8 mouse cellular contexts compared by ENCODE assay signal in the genomic region with DNA sequence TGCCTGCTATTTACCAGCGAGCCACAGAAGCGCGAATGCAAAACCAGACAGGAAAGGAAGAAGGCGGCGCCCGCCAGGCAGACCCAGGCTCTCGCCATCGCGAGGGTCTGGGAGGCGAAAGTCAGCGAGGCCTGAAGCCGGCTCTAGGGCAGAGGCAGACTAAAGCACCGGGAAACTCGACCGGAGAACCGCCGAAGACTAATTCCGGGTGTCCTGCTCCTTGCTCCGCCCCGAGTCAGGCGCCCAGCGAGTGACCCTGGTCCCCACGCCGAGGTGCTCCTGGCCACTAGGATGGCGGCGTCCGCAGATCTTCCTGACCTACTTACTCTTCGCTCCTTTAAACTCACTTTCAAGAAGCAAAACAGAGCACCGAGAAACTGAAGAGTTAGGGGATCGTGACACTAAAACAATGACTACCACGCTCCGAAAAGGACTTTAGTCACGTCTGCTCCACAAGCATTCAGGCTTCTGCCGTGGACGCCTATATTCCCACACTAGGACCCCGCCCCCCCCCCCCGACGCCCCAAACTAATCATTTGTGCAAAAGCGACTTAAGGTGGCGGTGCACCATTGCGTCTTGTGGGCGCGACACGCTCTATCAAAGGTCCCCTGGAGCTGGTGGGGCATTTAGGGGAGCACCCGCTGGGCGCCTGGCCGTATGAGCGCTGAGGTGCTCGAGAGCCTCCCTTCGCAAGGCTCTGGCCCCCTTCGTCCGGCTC. TPM values are rescaled to one million over a fixed set of nuclear protein-coding genes. Genes with fewer than 3 reads are reported as not detected.
DNase-seq lines count a peak whose midpoint lies in the region; ATAC-seq and TF ChIP-seq lines count a peak whose summit lies in the region.

Nhlrc3 (minus strand) TSS at position 287 of the 719 bp plus-strand sequence.
Proser1 (plus strand) TSS at position 621 of the 719 bp plus-strand sequence.

- peak within 1 kb of the TSS; percentile 98 for H3K27ac ChIP-seq in gastrocnemius, adult 2 months

- peak within 1 kb of the TSS; percentile 100 for H3K4me3 ChIP-seq in gastrocnemius, adult 2 months
- H3K4me3 ChIP-seq in megakaryocyte, embryonic 14.5 days (replicated peaks) = peak within 1 kb of the TSS; percentile 94

- H3K4me1 ChIP-seq in megakaryocyte, embryonic 14.5 days = peaks cover 50% of the 10 kb centered on the region

- peak; percentile 87 for DNase-seq in ZHBTc4 (ENCODE audit: low read depth, low spot score)
- peak; percentile 98 for DNase-seq in gastrocnemius, adult 2 months
- DNase-seq in hindlimb bud, embryonic 11.5 days (ENCODE audit: extremely low spot score, low read depth, low spot score) = peak; percentile 89
- peak; percentile 96 for DNase-seq in left cerebral cortex, adult 8-10 months (ENCODE audit: low spot score in 2 of 2)
- DNase-seq in right cerebral cortex, postnatal 10 days (ENCODE audit: low spot score in 2 of 2) = peak; percentile 97 to 98
- DNase-seq in urinary bladder, postnatal 25 days (ENCODE audit: low spot score) = peak; percentile 92

- no peaks in the 10 kb centered on the region for H3K9me3 ChIP-seq in megakaryocyte, embryonic 14.5 days

- no peak; the same call in 1 of the 2 replicates for TF ChIP-seq CTCF in gastrocnemius, adult 2 months (IDR thresholded peaks at IDR 0.05)

- ATAC-seq in common myeloid progenitor, adult 5-6 weeks (replicated peaks; ENCODE audit: low read depth, poor library complexity, severe bottlenecking) = peak; percentile 86

- peaks cover 50% of the 10 kb centered on the region for H3K36me3 ChIP-seq in megakaryocyte, embryonic 14.5 days (replicated peaks; ENCODE audit: low read length)

- intact Hi-C loops in gastrocnemius, adult 2 months (cut with DNase I) = loop anchor here (1.0 to 5.0 kb wide), 2 partner anchors 399 to 446 kb away; partner anchors contain the start of gene Cog6

- H3K27me3 ChIP-seq in megakaryocyte, embryonic 14.5 days (replicated peaks) = no peaks in the 10 kb centered on the region

RNA-seq across cellular contexts. Expression of gene Nhlrc3, which starts in this region (rescaled TPM):
- total RNA-seq in common myeloid progenitor, adult 5-6 weeks (2017) = 9.4 and 9.8 TPM in 2 replicates
- 1 to 10 TPM; 2.1 to 2.9 TPM for total RNA-seq in gastrocnemius, adult 2 months (2021)
- 10 to 100 TPM in 3 of 4 experiments, 1 to 10 TPM in 1; 9.6 to 12.8 (median 12.1) TPM for total RNA-seq in left cerebral cortex, adult 8-10 months (2022)
- 1.6 TPM in 1 of 2 replicates, not detected in the other for polyA plus RNA-seq in megakaryocyte, embryonic 14.5 days (2012; ENCODE audit: insufficient read depth, low replicate concordance)

RNA-seq across cellular contexts. Expression of gene Proser1, which starts in this region (rescaled TPM):
- 6.7 and 10.4 TPM in 2 replicates for total RNA-seq in common myeloid progenitor, adult 5-6 weeks (2017)
- 1 to 10 TPM; 7.0 to 7.4 TPM for total RNA-seq in gastrocnemius, adult 2 months (2021)
- 10 to 100 TPM; 18.0 to 20.6 (median 19.4) TPM for total RNA-seq in left cerebral cortex, adult 8-10 months (2022)
- 10.6 and 14.2 TPM in 2 replicates for polyA plus RNA-seq in megakaryocyte, embryonic 14.5 days (2012; ENCODE audit: insufficient read depth, low replicate concordance)

Comparison
In these comparisons a context has a peak if more than half of its experiments do, and no peak if none do; other contexts are left out.
1. Peak in every context shown above with its lines: DNase-seq, ATAC-seq, H3K4me3 ChIP-seq and H3K27ac ChIP-seq.